Mouse (Mus musculus) neural tube, embryonic 15.5 days (tissue): Measurements from ENCODE around the gene Pear1. TPM values are rescaled to one million over a fixed set of nuclear protein-coding genes. Genes with fewer than 3 reads are reported as not detected.

ENCODE experiments used
- ATAC-seq: fragments of 200-750 bp; cut with Nextera tagmentation; 2 replicates; pipeline ENCODE4 v1.8.0; 2017; ENCODE audit warnings: mild to moderate bottlenecking, moderate TSS enrichment, moderate library complexity; ENCODE audit not compliant: low FRiP score
- H3K27ac ChIP-seq: fragments of 300-500 bp; sonication (generic); replicated peaks from 2 replicates; pipeline ENCODE4 v1.5.1; 2015; ENCODE audit warnings: mild to moderate bottlenecking, inconsistent platforms
- H3K27me3 ChIP-seq: fragments of 300-500 bp; sonication (generic); replicated peaks from 2 replicates; pipeline ENCODE4 v1.6.1; 2015; ENCODE audit warnings: inconsistent platforms
- H3K36me3 ChIP-seq: fragments of 300-500 bp; sonication (generic); 2 replicates; pipeline ENCODE4 v1.6.1; 2015; ENCODE audit warnings: inconsistent platforms
- H3K4me1 ChIP-seq: fragments of 300-500 bp; sonication (generic); 2 replicates; pipeline ENCODE4 v1.6.1; 2015; ENCODE audit warnings: inconsistent platforms
- H3K4me2 ChIP-seq: fragments of 300-500 bp; sonication (generic); 2 replicates; pipeline ENCODE4 v1.6.1; 2015; ENCODE audit warnings: inconsistent platforms, mild to moderate bottlenecking, moderate library complexity
- H3K4me3 ChIP-seq: fragments of 300-500 bp; sonication (generic); replicated peaks from 2 replicates; pipeline ENCODE4 v1.5.1; 2015; ENCODE audit warnings: mild to moderate bottlenecking, inconsistent platforms
- H3K9ac ChIP-seq: fragments of 300-500 bp; sonication (generic); replicated peaks from 2 replicates; pipeline ENCODE4 v1.6.1; 2015; ENCODE audit warnings: mild to moderate bottlenecking, inconsistent platforms
- H3K9me3 ChIP-seq: fragments of 300-500 bp; sonication (generic); replicated peaks from 2 replicates; pipeline ENCODE4 v1.6.1; 2016; ENCODE audit warnings: inconsistent platforms
- WGBS: fragments of 180-500 bp; shearing (Covaris S2); methylation state at CpG from one replicate; pipeline ENCODE4 v1.1.7; 2015; ENCODE audit warnings: mixed read lengths; 5-methylcytosine and 5-hydroxymethylcytosine counted together
- polyA plus RNA-seq: library from polyadenylated mRNA; unstranded; fragments of >200 nt; fragmentation: Nextera tagmentation; extraction: Ambion mirVana; gene quantifications from 2 replicates; pipeline ENCODE4 v1.2.1, GENCODE M21; 2015

The Pear1 gene
- polyA plus RNA-seq, 1 experiment from 2014 or later = 9.1 TPM

- ATAC-seq = no peak
- Histone ChIP-seq H3K4me1 (no peaks in the 10 kb centered on the region), H3K9ac (no peak overlapping the region), H3K27ac (no peak overlapping the region), H3K4me3 (no peak overlapping the region), H3K4me2 (no peak overlapping the region), H3K36me3 (no peaks in the 10 kb centered on the region), H3K9me3 (no peaks in the 10 kb centered on the region), H3K27me3 (no peaks in the 10 kb centered on the region)
- WGBS = 2% methylated on average over 4 of the region's 4 CpGs
Observed at GRCm38 (mm10) chr3:87838622-87839021, 14.5 kb upstream of the Pear1 start.

GRCm38 (mm10) chr3:87833482-87833881 lies 9.4 kb upstream of the Pear1 start:
- H3K9ac ChIP-seq = no peak overlapping the region
- no peak overlapping the region for H3K27ac ChIP-seq
- no peaks in the 10 kb centered on the region for H3K27me3 ChIP-seq
- H3K9me3 ChIP-seq = no peaks in the 10 kb centered on the region
- no peaks in the 10 kb centered on the region for H3K4me1 ChIP-seq
- H3K36me3 ChIP-seq = no peaks in the 10 kb centered on the region
- 67% methylated on average over 5 of the region's 5 CpGs for WGBS
- H3K4me2 ChIP-seq = no peak overlapping the region
- no peak overlapping the region for H3K4me3 ChIP-seq
- ATAC-seq = no peak

GRCm38 (mm10) chr3:87832109-87832859 lies 8.2 kb upstream of the Pear1 start:
- H3K4me1 ChIP-seq = no peaks in the 10 kb centered on the region
- no peaks in the 10 kb centered on the region for H3K9me3 ChIP-seq
- no peak overlapping the region for H3K9ac ChIP-seq
- H3K4me3 ChIP-seq = no peak overlapping the region
- no peak overlapping the region for H3K27ac ChIP-seq
- 85% methylated on average over 7 of the region's 7 CpGs for WGBS
- no peaks in the 10 kb centered on the region for H3K36me3 ChIP-seq
- ATAC-seq = no peak
- H3K4me2 ChIP-seq = no peak overlapping the region
- H3K27me3 ChIP-seq = no peaks in the 10 kb centered on the region

GRCm38 (mm10) chr3:87829025-87829424 lies 4.9 kb upstream of the Pear1 start:
- no peak overlapping the region for H3K27ac ChIP-seq
- no peak overlapping the region for H3K4me2 ChIP-seq
- ATAC-seq = no peak
- H3K36me3 ChIP-seq = no peaks in the 10 kb centered on the region
- H3K27me3 ChIP-seq = no peaks in the 10 kb centered on the region
- no peaks in the 10 kb centered on the region for H3K4me1 ChIP-seq
- H3K9ac ChIP-seq = no peak overlapping the region
- WGBS = 59% methylated on average over 10 of the region's 10 CpGs
- no peaks in the 10 kb centered on the region for H3K9me3 ChIP-seq
- H3K4me3 ChIP-seq = no peak overlapping the region

GRCm38 (mm10) chr3:87828435-87828834 lies 4.3 kb upstream of the Pear1 start:
- no peak for ATAC-seq
- Histone ChIP-seq H3K27ac (no peak overlapping the region), H3K27me3 (no peaks in the 10 kb centered on the region), H3K36me3 (no peaks in the 10 kb centered on the region), H3K4me1 (no peaks in the 10 kb centered on the region), H3K4me2 (no peak overlapping the region), H3K4me3 (no peak overlapping the region), H3K9ac (no peak overlapping the region), H3K9me3 (no peaks in the 10 kb centered on the region)
- WGBS = 36% methylated on average over 4 of the region's 4 CpGs

- Histone ChIP-seq H3K27me3 (peaks cover 19% of the 10 kb centered on the region), H3K4me1 (peaks cover 4% of the 10 kb centered on the region), H3K4me2 (no peak overlapping the region), H3K4me3 (no peak overlapping the region), H3K27ac (no peak overlapping the region), H3K36me3 (no peaks in the 10 kb centered on the region), H3K9ac (no peak overlapping the region), H3K9me3 (no peaks in the 10 kb centered on the region)
- ATAC-seq = peak; percentile 31; the same call in 1 of the 2 replicates
- 43% methylated on average over 12 of the region's 12 CpGs for WGBS
Observed at GRCm38 (mm10) chr3:87818226-87818625, 5.9 kb downstream of the Pear1 start.

- H3K9ac ChIP-seq = no peak overlapping the region
- 4% methylated on average over 12 of the region's 12 CpGs for WGBS
- peak; percentile 48; the same call in 1 of the 2 replicates for ATAC-seq
- H3K9me3 ChIP-seq = no peaks in the 10 kb centered on the region
- H3K4me3 ChIP-seq = no peak overlapping the region
- H3K4me1 ChIP-seq = peaks cover 4% of the 10 kb centered on the region
- H3K4me2 ChIP-seq = peak overlapping the region; percentile 7; the same call in 1 of the 2 replicates
- peaks cover 22% of the 10 kb centered on the region for H3K27me3 ChIP-seq
- H3K27ac ChIP-seq = no peak overlapping the region
- H3K36me3 ChIP-seq = no peaks in the 10 kb centered on the region
Observed at GRCm38 (mm10) chr3:87816646-87817093, 7.4 kb downstream of the Pear1 start.

- Histone ChIP-seq H3K4me2 (no peak overlapping the region), H3K27me3 (peaks cover 27% of the 10 kb centered on the region), H3K9me3 (no peaks in the 10 kb centered on the region), H3K4me3 (no peak overlapping the region), H3K4me1 (peaks cover 4% of the 10 kb centered on the region), H3K9ac (no peak overlapping the region), H3K27ac (no peak overlapping the region), H3K36me3 (no peaks in the 10 kb centered on the region)
- ATAC-seq = no peak
- 59% methylated on average over 6 of the region's 6 CpGs for WGBS
Observed at GRCm38 (mm10) chr3:87816166-87816565, 7.9 kb downstream of the Pear1 start.

- H3K9me3 ChIP-seq = no peaks in the 10 kb centered on the region
- H3K27me3 ChIP-seq = peaks cover 55% of the 10 kb centered on the region
- no peak overlapping the region for H3K4me2 ChIP-seq
Observed at GRCm38 (mm10) chr3:87812873-87813272, 11.2 kb downstream of the Pear1 start.

GRCm38 (mm10) chr3:87812413-87812812 lies 11.7 kb downstream of the Pear1 start:
- Histone ChIP-seq H3K9ac (no peak overlapping the region), H3K4me3 (no peak overlapping the region), H3K9me3 (no peaks in the 10 kb centered on the region), H3K27me3 (peaks cover 58% of the 10 kb centered on the region), H3K4me2 (no peak overlapping the region), H3K27ac (no peak overlapping the region), H3K36me3 (no peaks in the 10 kb centered on the region), H3K4me1 (peaks cover 15% of the 10 kb centered on the region)
- ATAC-seq = no peak
- 84% methylated on average over 4 of the region's 4 CpGs for WGBS

More at GRCm38 (mm10) chr3:87812873-87813272, 11.2 kb downstream of the Pear1 start:
- Histone ChIP-seq H3K4me1 (peaks cover 15% of the 10 kb centered on the region), H3K9ac (no peak overlapping the region), H3K36me3 (no peaks in the 10 kb centered on the region), H3K27ac (no peak overlapping the region), H3K4me3 (no peak overlapping the region)
- no peak for ATAC-seq
- WGBS = 60% methylated on average over 10 of the region's 10 CpGs

GRCm38 (mm10) chr3:87811297-87811696 lies 12.8 kb downstream of the Pear1 start:
- Histone ChIP-seq H3K36me3 (no peaks in the 10 kb centered on the region), H3K27ac (no peak overlapping the region), H3K9ac (no peak overlapping the region), H3K4me3 (no peak overlapping the region), H3K9me3 (no peaks in the 10 kb centered on the region), H3K27me3 (peaks cover 66% of the 10 kb centered on the region), H3K4me2 (no peak overlapping the region), H3K4me1 (peaks cover 11% of the 10 kb centered on the region)
- no peak for ATAC-seq
- WGBS = 86% methylated on average over 8 of the region's 8 CpGs

GRCm38 (mm10) chr3:87809322-87809962 lies 14.7 kb downstream of the Pear1 start:
- ATAC-seq = peak; percentile 50; the same call in 1 of the 2 replicates
- peaks cover 11% of the 10 kb centered on the region for H3K4me1 ChIP-seq
- H3K4me2 ChIP-seq = peak overlapping the region; percentile 48
- H3K27me3 ChIP-seq = peaks cover 69% of the 10 kb centered on the region
- H3K9me3 ChIP-seq = no peaks in the 10 kb centered on the region
- H3K27ac ChIP-seq = no peak overlapping the region
- H3K4me3 ChIP-seq = peak overlapping the region; percentile 13; the same call in 1 of the 2 replicates
- H3K9ac ChIP-seq = no peak overlapping the region
- 3% methylated on average over 28 of the region's 28 CpGs for WGBS
- no peaks in the 10 kb centered on the region for H3K36me3 ChIP-seq
